Mouse (Mus musculus) MEL (cell line): ENCODE data around the gene Gba2. TPM values are rescaled to one million over a fixed set of nuclear protein-coding genes. Genes with fewer than 3 reads are reported as not detected.

Source experiments
- DNase-seq: peaks from one replicate; pipeline ENCODE4 v3.0.0; 2011; ENCODE audit warnings: low read depth, low spot score
- H3K27ac ChIP-seq: 2 replicates; pipeline ENCODE4 v1.5.1; 2012; ENCODE audit warnings: low read depth, mild to moderate bottlenecking, control low read depth, low read length, moderate library complexity; ENCODE audit not compliant: control insufficient read depth
- H3K27me3 ChIP-seq, 2 experiments: fragments of 150-350 bp in 1 of 2; sonication (generic) in 1 of 2; 2 replicates each; pipeline ENCODE4 v1.6.1; 2012; ENCODE audit warnings: low read length in 2 of 2, mild to moderate bottlenecking in 2 of 2, improper control_type of control experiment in 1 of 2, moderate library complexity in 1 of 2; ENCODE audit not compliant: insufficient read depth in 2 of 2, control insufficient read depth in 1 of 2
- H3K36me3 ChIP-seq, 2 experiments: 2 replicates each; pipeline ENCODE4 v1.6.1; 2012 to 2014; ENCODE audit warnings: low read length in 2 of 2, improper control_type of control experiment in 1 of 2, inconsistent platforms in 1 of 2, mild to moderate bottlenecking in 1 of 2; ENCODE audit not compliant: insufficient read depth in 2 of 2, control insufficient read depth in 1 of 2
- H3K4me1 ChIP-seq, 2 experiments: fragments of 150-350 bp in 1 of 2; sonication (generic) in 1 of 2; 2 replicates each; pipeline ENCODE4 v1.6.1; 2012; ENCODE audit warnings: low read length in 2 of 2, improper control_type of control experiment in 1 of 2, mild to moderate bottlenecking in 1 of 2; ENCODE audit not compliant: insufficient read depth in 2 of 2, control insufficient read depth in 1 of 2
- H3K4me3 ChIP-seq, 2 experiments: fragments of 150-350 bp in 1 of 2; sonication (generic) in 1 of 2; 2 replicates each; pipeline ENCODE4 v1.5.1; 2012; ENCODE audit warnings: low read depth in 2 of 2, low read length in 2 of 2, mild to moderate bottlenecking in 2 of 2, moderate library complexity in 2 of 2, control low read depth in 1 of 2, improper control_type of control experiment in 1 of 2; ENCODE audit not compliant: control insufficient read depth in 1 of 2, insufficient read depth in 1 of 2
- H3K79me2 ChIP-seq: 2 replicates; pipeline ENCODE4 v1.6.1; 2012; ENCODE audit warnings: mild to moderate bottlenecking, low read length, moderate library complexity; ENCODE audit not compliant: control insufficient read depth, poor library complexity, insufficient read depth
- H3K9ac ChIP-seq: 2 replicates; pipeline ENCODE4 v1.6.1; 2012; ENCODE audit warnings: low read depth, mild to moderate bottlenecking, control low read depth, low read length, moderate library complexity; ENCODE audit not compliant: control insufficient read depth, poor library complexity, severe bottlenecking
- H3K9me3 ChIP-seq: fragments of 150-350 bp; sonication (generic); replicated peaks from 2 replicates; pipeline ENCODE4 v1.6.1; 2012; ENCODE audit warnings: mild to moderate bottlenecking, low read length, improper control_type of control experiment, moderate library complexity; ENCODE audit not compliant: insufficient read depth
- BHLHE40 ChIP-seq: IDR thresholded peaks from 2 replicates; pipeline ENCODE4 v1.6.1; 2012; ENCODE audit warnings: low read depth, mild to moderate bottlenecking, inconsistent platforms, low read length, improper control_type of control experiment, borderline replicate concordance
- CHD2 ChIP-seq: IDR thresholded peaks from 2 replicates; pipeline ENCODE4 v1.6.1; 2011; ENCODE audit warnings: low read length, improper control_type of control experiment
- CTCF ChIP-seq, 3 experiments: IDR thresholded peaks in 2 of 3; conservative IDR thresholded peaks in 1 of 3; 2 replicates each; pipeline ENCODE4 v1.5.1; 2011 to 2012; ENCODE audit warnings: low read length in 3 of 3, low read depth in 2 of 3, mild to moderate bottlenecking in 2 of 3, improper control_type of control experiment in 1 of 3, inconsistent platforms in 1 of 3, mixed read lengths in 1 of 3, moderate library complexity in 1 of 3; ENCODE audit not compliant: control insufficient read depth in 1 of 3, insufficient read depth in 1 of 3, poor library complexity in 1 of 3, severe bottlenecking in 1 of 3
- EP300 ChIP-seq, 2 experiments: IDR thresholded peaks; 2 replicates each; pipeline ENCODE4 v1.6.1; 2011; ENCODE audit warnings: improper control_type of control experiment in 2 of 2, low read length in 2 of 2, low read depth in 1 of 2, mild to moderate bottlenecking in 1 of 2
- GABPA ChIP-seq: IDR thresholded peaks from 2 replicates; pipeline ENCODE4 v1.6.1; 2012; ENCODE audit warnings: low read depth, mild to moderate bottlenecking, inconsistent platforms, low read length, improper control_type of control experiment, moderate library complexity
- HCFC1 ChIP-seq: IDR thresholded peaks from 2 replicates; pipeline ENCODE4 v1.6.1; 2012; ENCODE audit warnings: low read depth, mild to moderate bottlenecking, inconsistent platforms, low read length, improper control_type of control experiment, moderate library complexity
- KAT2A ChIP-seq: conservative IDR thresholded peaks from 2 replicates; pipeline ENCODE4 v1.6.1; 2012; ENCODE audit warnings: low read depth, low read length, improper control_type of control experiment, inconsistent platforms
- MAFK ChIP-seq: IDR thresholded peaks from 2 replicates; pipeline ENCODE4 v1.6.1; 2011; ENCODE audit warnings: low read depth, mild to moderate bottlenecking, low read length, improper control_type of control experiment, borderline replicate concordance
- MAZ ChIP-seq: IDR thresholded peaks from 2 replicates; pipeline ENCODE4 v1.6.1; 2012; ENCODE audit warnings: low read depth, mild to moderate bottlenecking, inconsistent platforms, low read length, improper control_type of control experiment
- MEF2A ChIP-seq: IDR thresholded peaks from 2 replicates; pipeline ENCODE4 v1.6.1; 2014; ENCODE audit warnings: low read depth, mild to moderate bottlenecking, inconsistent platforms, low read length, improper control_type of control experiment; ENCODE audit not compliant: poor library complexity, insufficient replicate concordance, severe bottlenecking; ENCODE audit errors: extremely low read depth
- MYC ChIP-seq: IDR thresholded peaks from 2 replicates; pipeline ENCODE4 v1.6.1; 2011; ENCODE audit warnings: low read depth, mild to moderate bottlenecking, low read length, improper control_type of control experiment, moderate library complexity
- NRF1 ChIP-seq: IDR thresholded peaks from 2 replicates; pipeline ENCODE4 v1.6.1; 2014; ENCODE audit warnings: low read depth, mild to moderate bottlenecking, inconsistent platforms, low read length, improper control_type of control experiment, moderate library complexity; ENCODE audit not compliant: poor library complexity, insufficient read depth, severe bottlenecking
- POLR2A ChIP-seq, 2 experiments: IDR thresholded peaks; 2 replicates each; pipeline ENCODE4 v1.6.1; 2011 to 2012; ENCODE audit warnings: low read length in 2 of 2, mild to moderate bottlenecking in 2 of 2, control low read depth in 1 of 2, improper control_type of control experiment in 1 of 2, low read depth in 1 of 2, moderate library complexity in 1 of 2; ENCODE audit not compliant: control insufficient read depth in 1 of 2, insufficient read depth in 1 of 2, poor library complexity in 1 of 2
- POLR2AphosphoS5 ChIP-seq: IDR thresholded peaks from 2 replicates; pipeline ENCODE4 v1.6.1; 2012; ENCODE audit warnings: low read depth, borderline replicate concordance, mild to moderate bottlenecking, inconsistent platforms, low read length, moderate library complexity, mixed read lengths
- RAD21 ChIP-seq: IDR thresholded peaks from 2 replicates; pipeline ENCODE4 v1.6.1; 2011; ENCODE audit warnings: mild to moderate bottlenecking, low read depth, low read length, improper control_type of control experiment
- RCOR1 ChIP-seq: IDR thresholded peaks from 2 replicates; pipeline ENCODE4 v1.6.1; 2012; ENCODE audit warnings: low read depth, mild to moderate bottlenecking, inconsistent platforms, low read length, improper control_type of control experiment
- SIN3A ChIP-seq: IDR thresholded peaks from 2 replicates; pipeline ENCODE4 v1.6.1; 2012; ENCODE audit warnings: low read length, improper control_type of control experiment, inconsistent platforms
- SMC3 ChIP-seq: IDR thresholded peaks from 2 replicates; pipeline ENCODE4 v1.6.1; 2011; ENCODE audit warnings: low read depth, low read length, improper control_type of control experiment
- TAL1 ChIP-seq: IDR thresholded peaks from 2 replicates; pipeline ENCODE4 v1.6.1; 2012; ENCODE audit warnings: mild to moderate bottlenecking, inconsistent platforms, low read length, moderate library complexity, mixed read lengths
- TBP ChIP-seq: IDR thresholded peaks from 2 replicates; pipeline ENCODE4 v1.8.0; 2011; ENCODE audit warnings: low read depth, low read length, improper control_type of control experiment
- TCF12 ChIP-seq: IDR thresholded peaks from 2 replicates; pipeline ENCODE4 v1.6.1; 2014; ENCODE audit warnings: low read depth, mild to moderate bottlenecking, inconsistent platforms, low read length, improper control_type of control experiment, moderate library complexity
- UBTF ChIP-seq: IDR thresholded peaks from 2 replicates; pipeline ENCODE4 v1.6.1; 2012; ENCODE audit warnings: low read depth, mild to moderate bottlenecking, inconsistent platforms, low read length, improper control_type of control experiment, moderate library complexity, borderline replicate concordance; ENCODE audit not compliant: insufficient read depth
- USF1 ChIP-seq: IDR thresholded peaks from 2 replicates; pipeline ENCODE4 v1.6.1; 2014; ENCODE audit warnings: low read depth, mild to moderate bottlenecking, inconsistent platforms, low read length, improper control_type of control experiment, moderate library complexity
- ZC3H11A ChIP-seq: IDR thresholded peaks from 2 replicates; pipeline ENCODE4 v1.6.1; 2012; ENCODE audit warnings: low read depth, mild to moderate bottlenecking, inconsistent platforms, low read length, improper control_type of control experiment
- ZKSCAN1 ChIP-seq: IDR thresholded peaks from 2 replicates; pipeline ENCODE4 v1.6.1; 2012; ENCODE audit warnings: low read depth, mild to moderate bottlenecking, inconsistent platforms, low read length, improper control_type of control experiment, moderate library complexity
- polyA plus RNA-seq, 2 experiments: library from polyadenylated mRNA; stranded (reverse) in 1 of 2; unstranded in 1 of 2; fragments of >175 nt in 1 of 2; fragments of >200 nt in 1 of 2; gene quantifications; 2 replicates each; pipeline versions ENCODE4 v1.2.1 to v1.2.4; 2012; ENCODE audit warnings: low replicate concordance in 2 of 2, low read depth in 1 of 2; ENCODE audit not compliant: insufficient read length in 2 of 2, insufficient read depth in 1 of 2, missing spikeins in 1 of 2
- total RNA-seq: library from RNA; depleted of rRNA; stranded (reverse); fragments of 300-350 nt; gene quantifications from 2 replicates; pipeline ENCODE4 v1.2.3, GENCODE M21; 2012

Gene Gba2
- total and polyA plus RNA-seq, 3 experiments, result 5.7 to 24.9 TPM; not detected in 1

GRCm38 (mm10) chr4:43593453-43593852 lies 14.8 kb upstream of the Gba2 start:
- Histone ChIP-seq H3K9ac (no peak overlapping the region), H3K4me3 (no peak overlapping the region), H3K9me3 (no peaks in the 10 kb centered on the region), H3K27me3 (no peaks in the 10 kb centered on the region), H3K27ac (no peak overlapping the region), H3K36me3 (peaks cover 0 to 24% of the 10 kb centered on the region in 2 experiments; a peak in 2 of 4 replicates), H3K4me1 (peaks cover 11% of the 10 kb centered on the region in 2 experiments), H3K79me2 (no peaks in the 10 kb centered on the region)
- no peak for TF ChIP-seq KAT2A
- TF ChIP-seq USF1, result no peak
- no peak for TF ChIP-seq TCF12
- TF ChIP-seq NRF1, result no peak
- TF ChIP-seq CHD2, result no peak
- no peak for TF ChIP-seq ZKSCAN1
- no peak for TF ChIP-seq UBTF
- TF ChIP-seq TAL1, result no peak
- TF ChIP-seq MAZ, result no peak
- no peak for TF ChIP-seq POLR2A (IDR thresholded peaks at IDR 0.05; ENCODE audit: control insufficient read depth in 1 of 2, insufficient read depth in 1 of 2, low read depth in 1 of 2, low read length in 2 of 2, poor library complexity in 1 of 2)
- no peak for TF ChIP-seq BHLHE40
- TF ChIP-seq EP300 (IDR thresholded peaks at IDR 0.05; ENCODE audit: low read depth in 1 of 2, low read length in 2 of 2), result no peak
- TF ChIP-seq MEF2A, result no peak
- no peak for TF ChIP-seq MAFK
- no peak for DNase-seq

GRCm38 (mm10) chr4:43591961-43592360 lies 13.3 kb upstream of the Gba2 start:
- H3K9me3 ChIP-seq, result no peaks in the 10 kb centered on the region
- no peak overlapping the region for H3K27ac ChIP-seq
- TF ChIP-seq TCF12 (no peak), SIN3A (no peak), CTCF (IDR thresholded peaks at IDR 0.05 in 2 of 3, conservative IDR thresholded peaks at IDR 0.05 in 1 of 3; ENCODE audit: control insufficient read depth in 1 of 3, insufficient read depth in 1 of 3, low read depth in 2 of 3, low read length in 3 of 3, poor library complexity in 1 of 3, severe bottlenecking in 1 of 3) (no peak), SMC3 (no peak), UBTF (no peak), MYC (no peak), RCOR1 (no peak), POLR2AphosphoS5 (no peak), NRF1 (no peak), MEF2A (no peak), RAD21 (no peak), EP300 (IDR thresholded peaks at IDR 0.05; ENCODE audit: low read depth in 1 of 2, low read length in 2 of 2) (no peak), TBP (no peak), HCFC1 (no peak), ZKSCAN1 (no peak), ZC3H11A (no peak), GABPA (no peak)
- no peaks in the 10 kb centered on the region for H3K27me3 ChIP-seq
- H3K9ac ChIP-seq, result no peak overlapping the region
- H3K4me1 ChIP-seq, result peaks cover 0 to 13% of the 10 kb centered on the region in 2 experiments; a peak in 3 of 4 replicates
- H3K36me3 ChIP-seq, result peaks cover 0 to 15% of the 10 kb centered on the region in 2 experiments; a peak in 2 of 4 replicates
- no peaks in the 10 kb centered on the region for H3K79me2 ChIP-seq
- no peak overlapping the region for H3K4me3 ChIP-seq
- no peak for DNase-seq
